Mouse (Mus musculus): ENCODE measurements around the gene Stra6. TPM values are rescaled to one million over a fixed set of nuclear protein-coding genes. Genes with fewer than 3 reads are reported as not detected.
A peak's percentile ranks its signal among the peaks of the same experiment; 100 is the strongest.

Stra6 gene
- total RNA-seq, 2 experiments from 2014 or later = not detected

GRCm38 (mm10) chr9:58048621-58049020 is 15.0 kb upstream of the Stra6 start:
- no peak for ATAC-seq (replicated peaks; ENCODE audit: poor library complexity, severe bottlenecking)

DNA sequence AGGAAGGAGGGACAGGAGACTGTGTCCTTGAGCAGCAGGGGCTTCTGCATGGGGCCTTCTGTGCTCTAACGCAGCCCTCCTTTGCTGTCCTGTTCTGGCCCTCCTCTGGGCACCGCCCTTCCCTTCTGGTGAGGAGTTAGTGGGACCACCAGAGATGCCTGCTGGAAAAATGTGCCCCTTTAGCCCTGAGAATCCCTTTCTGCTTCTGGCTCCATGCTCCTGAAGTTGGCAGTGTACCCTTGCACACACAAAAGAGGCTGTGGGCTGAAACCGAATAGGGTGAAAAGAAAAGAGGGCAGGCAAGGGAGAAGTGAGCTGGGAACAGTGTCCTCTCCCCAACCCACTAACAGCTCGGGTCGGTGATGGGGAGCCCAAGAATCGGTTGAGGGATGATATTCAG is 14.4 kb upstream of the Stra6 start:
- ATAC-seq (replicated peaks; ENCODE audit: poor library complexity, severe bottlenecking) = no peak

GRCm38 (mm10) chr9:58049861-58050260 is 13.7 kb upstream of the Stra6 start:
- ATAC-seq (replicated peaks; ENCODE audit: poor library complexity, severe bottlenecking) = no peak

- ATAC-seq (replicated peaks; ENCODE audit: poor library complexity, severe bottlenecking) = no peak
Measured at GRCm38 (mm10) chr9:58051937-58052336, 11.7 kb upstream of the Stra6 start.

- peak; percentile 46 for ATAC-seq (replicated peaks; ENCODE audit: poor library complexity, severe bottlenecking)
Measured at GRCm38 (mm10) chr9:58053102-58053501, 10.5 kb upstream of the Stra6 start.

DNA sequence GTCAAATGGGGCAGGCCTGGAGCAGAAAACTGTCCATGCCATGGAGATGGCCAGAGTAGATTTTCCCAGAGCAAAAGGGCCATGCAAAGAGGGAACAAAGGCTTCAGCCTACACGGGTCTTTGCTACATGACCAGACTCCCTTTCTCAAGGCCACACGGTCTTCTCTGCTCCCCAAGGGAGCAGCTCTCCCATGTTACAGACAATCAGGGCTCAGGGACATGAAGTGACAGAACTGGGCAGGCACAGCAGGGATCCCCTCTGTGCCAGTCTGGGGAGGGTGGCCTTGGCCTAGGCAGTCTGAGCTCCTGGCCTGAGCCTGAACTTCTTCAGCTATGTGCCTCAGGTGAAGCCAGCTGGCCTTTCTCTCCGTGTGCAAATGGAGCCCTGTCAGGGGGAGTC is 10.0 kb upstream of the Stra6 start:
- no peak for ATAC-seq (replicated peaks; ENCODE audit: poor library complexity, severe bottlenecking)

GRCm38 (mm10) chr9:58054032-58054431 is 9.6 kb upstream of the Stra6 start:
- no peak for ATAC-seq (replicated peaks; ENCODE audit: poor library complexity, severe bottlenecking)

DNA sequence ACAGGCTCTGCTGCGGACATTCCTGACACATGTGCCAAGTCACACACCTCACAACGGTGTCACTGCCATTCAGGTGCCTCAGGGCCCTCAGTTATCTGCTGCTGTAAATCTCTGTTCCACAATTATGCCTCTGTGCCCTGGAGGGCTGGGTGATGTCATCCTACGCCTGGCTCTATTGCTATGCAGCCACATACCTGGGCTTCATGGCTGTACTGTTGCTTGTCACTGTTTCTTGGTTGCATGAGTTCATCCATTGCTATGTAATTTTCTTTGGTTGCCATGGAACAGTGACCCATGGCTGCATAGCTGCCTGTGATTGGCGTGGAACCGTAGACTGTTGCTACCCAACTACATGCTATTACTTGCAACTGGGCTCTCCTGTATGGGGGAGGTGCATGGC is 7.9 kb upstream of the Stra6 start:
- no peak for ATAC-seq (replicated peaks; ENCODE audit: poor library complexity, severe bottlenecking)

GRCm38 (mm10) chr9:58059920-58060319 is 3.7 kb upstream of the Stra6 start:
- no peak for ATAC-seq (replicated peaks; ENCODE audit: poor library complexity, severe bottlenecking)

DNA sequence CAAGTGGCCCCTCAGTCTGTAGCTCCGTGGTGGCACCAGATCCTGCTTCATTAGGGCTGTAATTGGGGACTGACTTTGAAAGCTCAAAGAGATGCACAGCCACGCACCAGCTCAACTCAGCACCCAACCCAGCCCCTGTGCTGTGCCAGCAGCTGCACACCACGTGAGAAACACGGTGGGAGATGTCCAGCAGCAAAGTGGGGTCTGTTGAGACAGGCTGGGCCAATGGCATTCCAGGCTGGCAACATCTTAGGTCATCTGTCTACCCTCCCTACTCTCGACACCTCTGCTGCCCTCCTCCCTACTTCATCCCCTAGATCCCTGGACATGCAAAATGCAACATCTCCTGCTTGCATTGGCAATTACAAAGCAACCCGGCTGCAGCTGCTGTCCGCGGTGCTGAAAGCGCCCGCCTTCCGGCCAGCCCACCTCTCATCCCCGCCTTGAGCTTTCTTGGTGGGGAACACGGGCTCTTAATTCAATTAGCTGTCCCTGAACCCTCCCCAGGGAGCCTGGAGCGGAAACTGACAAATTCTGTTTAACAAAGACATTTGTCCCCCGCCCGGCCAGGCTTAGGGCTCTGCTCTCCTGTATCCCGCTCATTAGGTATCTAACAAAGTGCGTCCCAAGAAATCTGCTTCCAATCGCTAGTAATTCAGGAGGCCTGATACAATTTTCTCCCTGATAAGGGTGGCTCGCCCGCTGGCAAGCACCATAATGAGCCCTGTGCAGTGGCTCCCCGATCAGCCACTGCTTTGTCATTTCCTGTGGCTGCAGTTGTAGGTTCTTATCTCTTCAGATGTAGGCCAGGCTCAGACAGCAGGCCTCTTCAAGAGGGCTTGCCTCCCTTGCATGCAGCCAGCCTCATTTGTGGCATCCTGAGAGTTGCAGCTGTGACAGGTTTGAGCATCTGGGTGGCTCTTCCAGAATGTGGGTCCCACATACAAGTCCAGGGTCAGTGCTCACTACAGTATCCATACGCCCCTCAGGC is 2.6 kb upstream of the Stra6 start:
- ATAC-seq (replicated peaks; ENCODE audit: poor library complexity, severe bottlenecking) = peak; percentile 50

DNA sequence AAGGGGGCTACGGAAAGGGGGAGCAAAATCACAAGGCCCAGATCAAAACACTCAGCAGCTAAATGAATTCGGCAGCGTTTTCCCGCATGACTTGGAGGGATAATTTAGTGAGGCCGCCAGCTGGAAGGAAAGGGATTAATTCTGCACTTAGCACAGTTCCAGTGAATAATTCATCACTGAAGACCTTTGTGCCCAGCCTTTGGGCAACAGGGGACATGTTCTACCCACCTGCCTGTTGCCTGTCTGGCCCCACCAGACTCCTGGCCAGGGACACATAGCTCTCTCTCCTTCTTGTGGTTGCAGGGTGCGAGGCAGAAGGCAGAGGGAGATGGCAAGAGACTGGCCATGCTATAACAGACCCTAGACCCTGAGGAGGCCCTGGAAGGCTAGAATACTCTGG is 1.9 kb downstream of the Stra6 start:
- no peak for ATAC-seq (replicated peaks; ENCODE audit: poor library complexity, severe bottlenecking)

DNA sequence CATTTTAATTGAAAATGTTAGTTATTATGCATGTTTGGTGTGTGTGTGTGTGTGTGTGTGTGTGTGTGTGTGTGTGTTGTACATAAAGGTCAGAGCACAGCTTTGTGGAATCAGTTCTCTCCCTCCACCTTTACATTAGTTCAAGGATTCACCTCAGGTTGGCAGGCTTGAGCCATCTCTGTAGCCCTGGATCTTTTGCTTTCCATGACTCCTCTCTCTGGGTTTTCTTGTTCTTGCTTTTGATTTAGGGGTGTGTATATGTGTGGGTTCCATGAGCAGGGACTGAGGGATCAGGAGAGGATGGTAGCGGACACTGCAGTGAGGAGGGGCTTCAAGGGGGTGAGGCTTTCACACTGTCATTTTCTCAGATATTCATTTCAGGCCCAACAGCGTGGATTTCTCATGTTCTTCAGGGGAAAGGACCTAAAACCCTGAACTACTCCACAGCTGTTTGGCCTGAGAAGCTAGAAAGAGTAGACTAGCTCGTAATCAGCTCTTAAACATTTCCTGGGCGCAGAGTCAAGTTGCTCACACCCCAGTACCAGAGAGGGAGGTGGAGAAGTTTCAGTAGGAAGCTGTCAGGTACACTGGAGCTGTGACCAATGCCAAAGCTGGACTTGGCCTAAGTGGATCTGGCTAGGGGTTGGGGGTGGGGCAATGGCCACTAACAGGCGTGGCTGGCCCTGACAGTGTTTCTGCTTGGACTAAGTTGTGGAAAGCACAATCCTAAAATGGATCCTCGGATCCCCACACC is 2.6 kb downstream of the Stra6 start:
- ATAC-seq (replicated peaks; ENCODE audit: poor library complexity, severe bottlenecking) = no peak

DNA sequence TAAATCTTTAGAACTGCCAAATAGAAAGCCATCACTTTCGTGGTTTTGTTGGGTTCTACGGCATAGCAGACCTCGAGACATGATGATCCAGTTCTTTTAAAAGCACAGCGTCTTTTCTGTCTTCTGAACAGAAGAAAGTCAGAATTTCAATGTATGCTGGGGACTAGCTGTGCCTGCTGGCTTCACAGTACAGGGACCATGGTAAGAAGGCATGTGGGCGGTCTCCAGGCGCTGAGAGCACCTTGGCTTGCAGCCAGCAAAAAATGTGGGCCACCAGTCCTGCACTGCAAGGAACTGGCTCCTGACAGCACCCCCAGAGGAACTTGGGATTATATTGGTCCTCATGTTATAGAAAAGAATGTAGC is 3.1 kb downstream of the Stra6 start:
- no peak for ATAC-seq (replicated peaks; ENCODE audit: poor library complexity, severe bottlenecking)

DNA sequence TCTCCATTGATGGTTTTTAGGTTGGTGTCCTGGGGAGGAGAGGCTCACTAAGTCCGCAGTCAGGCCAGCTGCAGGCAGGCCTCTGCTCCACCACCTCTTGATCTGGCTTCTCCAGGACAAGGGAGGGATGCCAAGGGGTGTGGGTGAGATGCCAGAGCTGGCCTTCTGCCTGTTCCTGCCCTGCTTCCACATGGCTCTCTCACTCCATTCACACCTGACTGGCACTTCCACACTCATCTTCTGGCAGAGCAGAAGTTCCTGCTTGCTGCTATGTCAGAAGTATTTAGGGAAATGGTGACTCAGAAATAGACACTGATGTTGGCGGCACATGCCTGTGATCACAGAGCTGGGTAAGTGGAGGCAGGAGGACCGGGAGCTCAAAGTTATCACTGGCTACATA is 4.0 kb downstream of the Stra6 start:
- ATAC-seq (replicated peaks; ENCODE audit: poor library complexity, severe bottlenecking) = no peak

DNA sequence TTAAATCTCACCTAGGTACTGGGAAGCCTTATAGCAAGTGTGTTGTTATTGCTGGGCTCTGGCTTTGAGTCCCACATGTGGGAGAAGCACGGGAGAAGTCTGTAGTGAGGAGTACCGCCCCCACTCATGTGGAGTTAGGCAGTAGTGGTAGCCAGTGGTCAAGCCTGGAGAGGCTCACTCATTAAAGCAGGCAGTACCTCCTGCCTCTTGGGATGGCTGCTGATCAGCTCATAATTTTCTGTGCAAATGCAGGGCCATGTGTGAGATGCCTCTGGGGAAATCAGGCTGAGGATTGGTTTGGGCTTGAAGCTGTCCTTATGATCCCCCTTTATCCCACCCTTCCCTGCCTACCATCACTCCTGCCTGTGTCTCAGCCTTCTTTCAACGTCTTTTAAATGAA is 11.0 kb downstream of the Stra6 start:
- no peak for ATAC-seq (replicated peaks; ENCODE audit: poor library complexity, severe bottlenecking)

DNA sequence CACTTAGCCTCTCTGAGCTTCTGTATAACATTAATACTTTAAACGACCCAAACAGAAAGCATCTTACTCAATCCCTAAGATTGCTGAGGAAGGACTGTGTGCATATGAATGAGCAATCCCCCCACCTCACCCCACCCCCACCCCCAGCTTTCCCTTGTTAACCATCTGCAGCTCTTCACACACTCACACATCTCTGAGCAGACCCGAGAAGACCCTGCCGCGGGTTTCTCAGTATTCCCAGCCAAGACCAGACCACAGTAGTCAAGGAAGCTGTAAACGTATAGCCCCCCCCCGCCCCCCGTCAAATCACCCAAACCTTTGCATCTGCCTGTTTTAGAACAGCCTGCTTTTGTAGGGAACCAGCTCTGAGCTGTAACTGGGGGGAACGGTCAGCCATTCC is 21.0 kb downstream of the Stra6 start:
- no peak for ATAC-seq (replicated peaks; ENCODE audit: poor library complexity, severe bottlenecking)

- ATAC-seq (replicated peaks; ENCODE audit: poor library complexity, severe bottlenecking) = peak; percentile 79
Measured at GRCm38 (mm10) chr9:58085074-58085473, 21.5 kb downstream of the Stra6 start.

- no peak for ATAC-seq (replicated peaks; ENCODE audit: poor library complexity, severe bottlenecking)
Measured at GRCm38 (mm10) chr9:58086203-58086602, 22.6 kb downstream of the Stra6 start.

- no peak for ATAC-seq (replicated peaks; ENCODE audit: poor library complexity, severe bottlenecking)
Measured at GRCm38 (mm10) chr9:58086861-58087260, 23.3 kb downstream of the Stra6 start.

GRCm38 (mm10) chr9:58087277-58087998 is 23.9 kb downstream of the Stra6 start:
- ATAC-seq (replicated peaks; ENCODE audit: poor library complexity, severe bottlenecking) = no peak

Measured in granulocyte monocyte progenitor cell, adult 5-6 weeks (primary cell).